Mouse (Mus musculus) testis, postnatal 10 days (tissue): ENCODE measurements around the gene Bcl2l2.

Experiments
- DNase-seq: peaks from one replicate; pipeline ENCODE4 v3.0.0; 2021; ENCODE audit warnings: low spot score

Bcl2l2 gene

GRCm38 (mm10) chr14:54936831-54937160, 53.6 kb downstream of the Bcl2l2 start:
- DNase-seq, result no peak

DNA sequence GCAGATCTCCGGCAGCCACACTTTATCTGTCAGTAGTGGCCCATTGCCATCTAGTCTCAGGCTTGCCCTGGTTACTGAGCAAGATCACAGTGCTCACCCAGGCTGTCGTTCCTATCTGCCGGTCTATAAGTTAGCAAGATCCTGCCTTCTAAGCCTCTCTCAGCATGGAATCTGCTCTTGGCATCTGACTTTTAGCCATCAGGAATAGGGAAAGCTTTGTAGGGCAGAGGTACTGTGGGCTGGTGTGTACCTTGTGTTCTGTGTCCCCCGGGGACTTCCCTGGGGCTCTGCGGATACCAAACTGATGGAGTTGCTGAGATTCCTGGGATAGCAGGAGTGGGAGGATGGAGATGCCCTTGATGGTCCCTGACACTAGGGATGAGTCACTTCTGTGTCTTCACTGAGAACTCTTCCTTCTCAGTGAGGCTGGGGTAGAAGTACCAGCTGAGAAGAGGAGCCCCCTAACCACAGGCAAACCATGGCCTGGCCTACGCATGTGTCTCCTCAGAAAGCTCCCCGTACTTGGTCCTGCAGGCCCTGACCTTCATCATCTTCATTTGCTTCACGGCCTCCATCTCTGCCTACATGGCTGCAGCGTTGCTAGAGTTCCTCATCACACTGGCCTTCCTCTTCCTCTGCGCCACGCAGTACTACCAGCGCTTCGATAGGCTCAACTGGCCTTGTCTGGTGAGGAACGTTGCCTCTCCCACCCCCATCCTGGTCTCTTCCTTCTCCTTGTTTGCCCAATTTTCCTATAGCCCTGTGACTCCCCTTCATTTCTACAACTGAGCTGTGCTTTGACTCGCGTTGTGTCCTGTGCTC, 54.4 kb downstream of the Bcl2l2 start:
- DNase-seq, result no peak
